Mouse (Mus musculus) right cerebral cortex, adult 18-20 months (tissue): Measurements from ENCODE around the gene Hjurp.
"Not testable (repeated sequence)": the region's sequence is repeated elsewhere in the genome, so short reads cannot be mapped to it uniquely, and the experiment has no call there.

Experiments used
- DNase-seq: peaks from one replicate; pipeline ENCODE4 v3.0.0; 2022; ENCODE audit warnings: mixed read lengths

Hjurp gene

GRCm38 (mm10) chr1:88235046-88235893 lies 42.2 kb downstream of the Hjurp start:
- DNase-seq = no peak

DNA sequence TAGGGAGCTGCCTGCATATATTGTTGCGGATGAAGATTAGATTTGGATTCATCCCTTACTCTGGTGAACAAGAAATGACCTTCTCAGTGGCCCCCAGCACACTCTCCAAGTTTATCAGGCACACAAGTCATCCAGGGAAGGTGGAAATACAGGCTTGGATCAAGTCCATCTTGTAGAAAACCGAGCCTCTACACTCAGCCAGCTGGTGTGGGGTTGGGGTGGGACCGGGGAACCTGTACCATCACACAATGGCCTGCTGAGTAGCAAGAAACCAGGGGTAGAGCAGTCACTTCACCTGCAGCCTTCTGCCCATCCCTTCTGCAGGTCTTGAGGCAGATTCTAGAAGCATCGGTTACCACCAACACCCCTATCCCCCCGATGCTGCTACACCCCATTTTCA lies 42.8 kb downstream of the Hjurp start:
- DNase-seq = no peak

DNA sequence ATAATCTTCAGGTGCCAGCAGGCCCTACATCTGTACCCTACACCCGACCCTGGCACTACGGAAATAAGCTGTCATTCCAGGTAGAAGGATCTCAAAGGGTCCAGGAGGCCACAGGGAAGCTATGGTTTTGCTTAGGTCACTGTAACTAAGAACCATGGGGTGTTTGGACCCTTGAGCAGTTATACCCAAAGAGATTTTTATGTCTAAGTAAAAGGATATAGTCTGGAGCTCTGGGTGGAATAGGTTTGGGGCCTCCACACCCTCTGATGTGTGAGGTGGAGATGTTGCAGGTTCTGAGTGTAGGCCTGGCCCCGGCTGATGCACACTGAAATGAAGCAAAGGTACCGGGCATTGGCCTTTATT lies 43.2 kb downstream of the Hjurp start:
- no peak for DNase-seq

- DNase-seq = no peak
Observed at GRCm38 (mm10) chr1:88233421-88234247, 43.8 kb downstream of the Hjurp start.

GRCm38 (mm10) chr1:88232664-88233380 lies 44.6 kb downstream of the Hjurp start:
- no peak for DNase-seq

DNA sequence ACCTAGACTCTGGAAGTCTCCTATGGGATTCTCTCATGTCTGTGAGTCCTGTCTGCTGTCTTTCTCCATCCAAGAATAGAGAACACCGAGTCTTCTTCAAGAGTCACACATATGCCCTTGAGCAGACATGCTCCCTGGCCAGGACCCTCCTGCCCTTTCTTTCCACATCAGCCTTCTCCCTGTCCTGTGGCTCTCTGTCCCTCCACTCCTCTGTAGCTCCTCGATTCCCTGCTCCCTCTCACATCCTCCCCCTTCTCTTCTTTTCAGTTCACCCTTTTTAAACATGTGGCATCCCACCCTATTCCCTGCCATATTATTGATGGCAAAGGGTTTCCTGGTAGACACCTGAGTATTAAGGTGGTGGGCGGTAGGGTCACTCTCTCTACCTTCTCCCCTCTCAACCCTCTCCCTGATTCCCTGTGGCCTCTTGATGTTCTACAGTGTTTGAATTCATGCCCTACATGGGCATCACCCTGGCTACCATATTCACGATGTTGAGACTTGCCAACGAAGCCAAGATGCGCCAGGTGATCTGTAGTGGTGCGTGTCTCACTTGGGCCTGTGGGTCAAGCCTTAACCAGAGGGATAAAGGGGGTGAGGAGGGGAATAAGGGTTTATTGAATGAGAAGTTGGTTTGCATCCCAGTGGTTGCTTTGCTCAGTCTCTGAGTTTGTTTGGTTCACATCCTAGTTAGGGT lies 45.5 kb downstream of the Hjurp start:
- DNase-seq = no peak

DNA sequence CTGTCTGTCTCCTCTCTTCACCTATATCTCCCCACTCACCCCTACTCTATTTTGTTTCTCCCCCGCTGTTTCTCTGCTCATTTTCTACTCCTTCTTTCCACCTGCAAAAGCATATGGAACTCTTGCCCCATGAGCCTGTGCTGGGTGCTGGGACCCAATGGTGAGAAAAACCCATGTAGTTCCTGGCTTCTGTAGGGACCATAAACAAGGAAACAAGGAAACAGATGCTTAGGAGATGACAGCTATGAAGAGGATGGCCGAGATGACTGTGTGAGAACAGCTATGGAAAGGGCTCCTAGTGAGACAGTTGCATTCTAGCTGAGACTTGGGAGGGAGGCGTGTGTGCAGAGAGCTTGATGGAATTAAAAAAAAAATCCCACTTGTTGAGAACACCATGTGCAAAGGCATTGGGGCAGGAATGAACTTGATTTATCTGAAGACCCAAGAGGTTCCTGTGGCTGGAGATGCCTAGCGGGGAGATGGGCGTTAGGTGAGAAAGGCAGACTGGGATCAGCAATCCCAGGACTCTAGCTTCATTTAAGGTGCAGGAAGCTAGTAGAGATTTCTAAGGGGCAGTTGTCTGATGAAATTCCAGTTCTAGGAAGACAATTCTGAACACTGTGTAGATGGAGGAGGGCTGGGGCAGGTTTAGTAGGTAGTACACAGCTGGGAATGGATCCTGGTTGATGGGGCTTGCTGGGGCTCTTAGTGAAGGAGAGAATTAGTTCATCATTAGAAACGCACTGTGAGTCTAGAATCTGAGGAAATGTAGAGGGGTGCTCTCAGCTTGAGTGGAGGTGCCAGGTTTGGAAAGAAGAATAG lies 46.2 kb downstream of the Hjurp start:
- DNase-seq = no peak

DNA sequence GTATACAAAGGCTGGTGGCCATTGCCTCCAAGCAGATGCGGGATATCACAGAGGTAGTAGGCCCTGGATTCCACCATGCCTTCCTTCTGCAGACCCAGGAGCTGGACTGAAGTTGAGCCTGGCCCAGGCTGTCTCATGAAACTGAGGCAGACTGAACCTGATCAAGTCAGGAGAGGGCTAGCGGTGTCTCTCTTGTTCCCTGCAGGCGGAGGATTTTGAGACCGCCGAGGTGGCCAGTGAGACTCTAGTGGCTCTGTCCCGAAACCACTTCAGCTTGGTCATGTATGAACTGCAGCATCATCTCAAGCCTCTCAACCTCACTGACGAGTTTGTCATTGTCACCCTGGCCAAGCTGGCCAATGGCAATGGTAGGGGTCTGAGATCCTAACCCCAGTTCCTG lies 47.0 kb downstream of the Hjurp start:
- DNase-seq = no peak

GRCm38 (mm10) chr1:88229986-88230385 lies 47.4 kb downstream of the Hjurp start:
- DNase-seq = no peak

DNA sequence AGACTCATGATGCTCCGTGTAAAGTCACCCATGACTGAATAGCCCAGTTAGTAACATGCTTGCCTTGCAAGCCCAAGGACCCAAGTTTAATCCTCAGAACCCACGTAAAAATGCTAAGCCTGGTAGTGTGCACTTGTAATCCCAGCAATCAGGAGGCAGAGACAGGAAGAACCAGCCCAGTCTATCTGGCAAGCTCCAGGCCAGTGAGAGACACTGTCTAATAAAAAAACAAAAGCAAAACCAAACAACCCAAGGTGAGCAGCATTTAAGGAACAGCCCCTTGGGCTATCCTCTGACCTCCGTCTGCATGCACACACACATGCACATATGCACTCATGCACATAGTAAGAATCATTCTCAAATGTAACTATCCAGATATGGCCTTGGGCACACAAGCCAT lies 47.9 kb downstream of the Hjurp start:
- no peak for DNase-seq

DNA sequence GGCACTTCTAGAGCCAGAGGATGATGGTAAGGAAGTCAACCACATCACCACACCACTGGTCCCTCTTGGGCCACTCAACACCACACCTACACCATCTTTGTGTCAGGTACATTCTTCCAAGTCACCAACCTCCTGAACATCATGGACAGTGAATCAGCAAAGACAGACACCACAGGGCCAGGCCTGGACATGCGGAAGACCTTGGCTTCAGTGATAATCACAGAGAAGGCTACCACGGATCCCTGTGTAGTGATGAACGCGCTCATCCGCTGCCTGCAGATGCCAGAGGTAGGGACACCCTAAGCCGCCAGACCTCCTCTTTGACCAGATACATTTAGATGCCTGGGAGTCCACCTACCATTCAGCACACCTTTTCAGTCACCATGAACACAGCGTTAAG lies 49.3 kb downstream of the Hjurp start:
- DNase-seq = no peak

GRCm38 (mm10) chr1:88227482-88227881 lies 50.0 kb downstream of the Hjurp start:
- no peak for DNase-seq

- no peak for DNase-seq
Observed at GRCm38 (mm10) chr1:88226670-88227379, 50.6 kb downstream of the Hjurp start, which contains the start of gene Mroh2a. TSS of gene Mroh2a (plus strand) at chr1:88226986.

DNA sequence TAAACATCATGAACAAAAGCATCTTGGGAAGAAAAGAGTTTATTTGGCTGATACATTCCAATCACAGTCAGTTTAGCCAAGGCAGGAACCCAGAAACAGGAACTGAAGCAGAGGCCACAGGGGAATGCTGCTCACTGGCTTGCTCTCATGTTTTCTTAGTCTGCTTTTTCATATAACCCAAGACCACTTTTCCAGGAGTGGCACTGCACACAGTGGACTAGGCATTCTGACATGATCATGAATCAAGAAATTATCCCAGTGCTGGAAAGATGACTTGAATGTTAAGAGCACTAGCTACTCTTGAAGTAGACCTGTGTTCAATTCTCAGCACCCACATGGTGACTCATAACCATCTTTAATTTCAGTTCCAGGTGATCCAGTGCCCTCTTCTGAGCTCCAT lies 51.7 kb downstream of the Hjurp start:
- no peak for DNase-seq

- not testable (repeated sequence) for DNase-seq
Observed at GRCm38 (mm10) chr1:88225301-88225700, 52.1 kb downstream of the Hjurp start.

GRCm38 (mm10) chr1:88224029-88224776 lies 53.2 kb downstream of the Hjurp start:
- no peak for DNase-seq

DNA sequence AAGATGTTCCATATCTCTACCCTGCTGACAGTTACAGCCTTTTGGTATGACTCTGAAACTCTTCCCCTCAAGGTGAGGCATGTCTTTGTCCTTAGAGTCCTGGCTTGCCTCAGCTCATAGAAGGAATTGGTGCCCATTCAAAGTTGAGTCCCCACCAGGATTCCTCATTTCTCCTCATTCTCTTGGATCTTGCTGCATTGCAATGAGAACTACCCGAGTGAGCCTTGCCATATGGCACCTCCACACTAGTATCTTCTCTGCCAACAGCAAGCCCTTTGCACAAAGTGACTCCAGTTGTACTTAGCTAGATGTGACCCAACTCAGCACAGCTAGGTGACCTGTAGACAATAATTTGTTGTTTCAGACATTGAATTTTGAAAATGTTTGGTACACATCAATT lies 53.8 kb downstream of the Hjurp start:
- DNase-seq = no peak

DNA sequence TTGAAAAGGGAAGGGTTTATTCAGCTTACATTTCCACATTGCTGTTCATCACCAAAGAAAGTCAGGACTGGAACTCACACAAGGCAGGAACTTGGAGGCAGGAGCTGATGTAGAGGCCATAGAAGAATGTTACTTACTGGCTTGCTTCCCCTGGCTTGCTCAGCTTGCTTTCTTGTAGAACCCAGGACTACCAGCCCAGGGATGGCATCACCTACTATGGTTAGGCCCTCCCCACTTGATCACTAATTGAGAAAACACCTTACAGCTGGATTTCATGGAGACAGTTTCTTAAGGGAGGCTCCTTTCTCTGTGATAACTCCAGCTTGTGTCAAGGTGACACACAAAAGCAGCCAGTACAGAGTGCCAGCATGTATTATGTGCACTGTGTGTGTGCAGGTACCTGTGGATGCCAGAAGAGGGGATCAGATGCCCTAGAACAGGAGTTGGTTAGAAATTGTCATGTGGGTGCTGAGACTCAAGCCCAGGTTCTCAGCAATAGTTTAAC lies 54.4 kb downstream of the Hjurp start:
- not testable (repeated sequence) for DNase-seq

- no peak for DNase-seq
Observed at GRCm38 (mm10) chr1:88222216-88222615, 55.2 kb downstream of the Hjurp start.

DNA sequence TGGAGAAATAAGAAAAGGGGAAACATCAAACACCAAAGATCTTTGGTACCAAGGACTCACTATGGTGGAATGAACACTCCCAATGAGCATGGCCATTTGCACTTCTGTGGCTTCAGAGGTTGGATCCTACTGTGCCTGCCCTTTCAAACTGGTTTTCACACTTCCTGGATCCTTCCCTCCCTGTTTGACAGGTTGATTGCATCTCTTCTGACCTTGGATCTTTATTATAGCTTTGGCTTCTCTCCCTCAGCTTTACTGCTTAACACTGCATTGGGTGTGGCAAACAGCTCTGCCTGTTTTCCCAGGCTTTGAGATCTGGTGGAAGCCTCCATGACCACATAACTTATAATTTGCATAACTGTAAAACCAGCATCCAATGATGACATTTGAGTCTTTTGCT lies 57.1 kb downstream of the Hjurp start:
- no peak for DNase-seq
